Mouse (Mus musculus) retina, postnatal 1 day (tissue): ENCODE results near the gene 5730455P16Rik.

ENCODE experiments used
- DNase-seq: peaks from one replicate; pipeline ENCODE4 v3.0.0-alpha.2; 2012

5730455P16Rik gene

DNA sequence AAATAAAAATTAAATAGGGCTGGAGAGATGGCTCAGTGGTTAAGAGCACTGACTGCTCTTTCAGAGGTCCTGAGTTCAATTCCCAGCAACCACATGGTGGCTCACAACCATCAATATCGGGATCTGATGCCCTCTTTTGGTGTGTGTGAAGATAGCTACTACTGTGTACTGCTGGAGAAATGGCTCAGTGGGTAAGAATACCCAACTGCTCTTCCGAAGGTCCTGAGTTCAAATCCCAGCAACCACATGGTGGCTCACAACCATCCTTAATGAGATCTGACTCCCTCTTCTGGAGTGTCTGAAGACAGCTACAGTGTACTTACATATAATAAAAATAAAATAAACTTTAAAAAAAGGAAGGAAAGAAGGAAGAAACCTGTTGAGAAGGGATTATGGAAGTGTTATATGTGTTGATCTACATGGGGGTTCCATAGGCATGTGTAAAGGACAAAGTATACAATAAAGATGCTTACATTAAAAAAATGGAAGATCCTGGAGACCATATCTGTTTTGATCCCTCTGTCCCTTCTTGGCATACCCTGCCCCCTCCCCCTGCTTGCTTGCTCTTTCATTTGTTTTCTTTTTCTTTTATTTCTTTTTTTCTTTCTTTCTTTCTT, 726 bp upstream of the 5730455P16Rik start:
- peak; percentile 8 for DNase-seq

GRCm38 (mm10) chr11:80376651-80377050, 1.2 kb downstream of the 5730455P16Rik start:
- no peak for DNase-seq

DNA sequence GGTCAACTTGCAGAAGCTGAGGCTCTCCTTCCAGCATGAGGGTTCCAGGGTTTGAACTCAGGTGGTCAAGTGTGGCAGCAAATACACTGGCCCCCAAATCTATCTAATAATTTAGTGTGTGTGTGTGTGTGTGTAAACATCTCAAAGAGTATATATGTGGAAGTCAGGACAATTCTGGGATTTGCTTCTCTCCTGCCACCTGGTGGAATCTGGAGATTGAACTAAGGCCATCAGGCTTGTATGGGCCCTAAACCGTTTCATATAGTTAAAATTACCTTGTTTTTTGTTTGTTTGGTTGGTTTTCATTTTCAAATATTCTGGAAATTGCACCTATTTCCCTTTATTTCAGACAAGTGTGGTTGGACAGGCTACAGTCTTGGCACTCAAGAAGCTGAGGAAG, 8.9 kb downstream of the 5730455P16Rik start:
- DNase-seq = no peak

DNA sequence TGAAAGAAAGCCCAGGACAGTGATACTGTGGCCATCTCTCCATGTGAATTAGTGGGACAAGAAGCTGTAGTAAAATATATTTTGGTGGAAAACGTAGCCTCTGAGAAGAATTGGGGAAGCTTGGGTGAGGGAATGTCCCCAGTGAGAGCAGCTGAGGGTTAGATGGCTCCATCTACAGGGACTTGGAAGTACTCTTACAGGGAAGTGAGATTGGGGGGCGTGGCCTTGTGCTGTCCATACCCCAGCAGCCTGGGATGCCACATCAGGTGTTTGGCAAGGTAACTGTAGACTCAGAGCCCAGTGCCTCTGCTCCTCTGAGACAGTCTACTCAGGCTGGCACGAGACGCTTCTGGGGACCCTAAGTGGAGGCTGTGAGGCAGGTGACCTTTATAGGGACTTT, 23.0 kb downstream of the 5730455P16Rik start:
- DNase-seq = peak; percentile 41

DNA sequence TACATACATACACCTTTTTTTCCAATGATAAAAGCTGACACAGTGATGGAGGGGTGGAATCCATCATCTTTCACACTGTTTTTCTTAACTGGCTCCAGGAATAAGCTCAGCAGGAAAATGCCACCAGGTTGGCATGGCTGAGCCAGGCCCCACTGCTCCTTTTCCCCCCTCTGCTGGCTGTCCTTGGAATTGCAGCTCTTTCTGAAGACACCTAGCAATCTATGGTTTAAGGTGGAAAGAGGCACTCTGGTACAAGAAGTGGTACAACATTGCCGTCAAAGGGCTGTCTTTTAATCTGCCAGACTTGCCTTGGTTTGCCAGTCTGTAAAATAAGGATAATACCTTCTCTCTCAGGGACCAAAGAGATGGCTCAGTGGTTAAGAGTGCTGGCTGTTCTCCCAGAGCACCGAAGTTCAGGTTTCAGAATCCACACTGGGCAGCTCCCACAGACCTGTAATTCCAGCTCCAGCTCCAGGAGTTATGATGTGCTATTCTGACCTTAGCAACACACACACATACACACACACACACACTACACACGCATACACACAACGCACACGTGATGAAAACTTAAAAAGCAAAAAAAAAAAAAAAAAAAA, 25.9 kb downstream of the 5730455P16Rik start:
- DNase-seq = peak; percentile 85

- DNase-seq = peak; percentile 32
These were observed 35.4 kb downstream of the 5730455P16Rik start for GRCm38 (mm10) chr11:80342482-80342881.

DNA sequence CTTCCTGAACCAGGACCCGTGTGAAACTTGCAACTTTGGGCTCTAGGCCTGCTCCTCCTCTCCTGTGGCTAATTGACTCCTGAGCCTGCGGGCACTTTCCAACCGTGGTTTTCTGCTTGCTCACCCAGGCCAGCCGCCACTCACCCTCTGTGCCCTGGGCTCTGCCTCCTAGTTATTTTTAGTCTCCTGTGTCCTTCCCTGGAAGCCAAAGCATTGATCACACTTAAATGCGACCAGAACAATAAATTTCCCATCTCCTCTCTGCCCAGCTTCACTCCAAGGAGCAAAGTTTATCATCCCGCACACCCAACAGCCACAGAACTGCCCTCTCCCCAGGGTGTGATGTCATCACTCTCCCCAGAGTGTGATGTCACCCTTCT, 41.5 kb downstream of the 5730455P16Rik start:
- peak; percentile 42 for DNase-seq

DNA sequence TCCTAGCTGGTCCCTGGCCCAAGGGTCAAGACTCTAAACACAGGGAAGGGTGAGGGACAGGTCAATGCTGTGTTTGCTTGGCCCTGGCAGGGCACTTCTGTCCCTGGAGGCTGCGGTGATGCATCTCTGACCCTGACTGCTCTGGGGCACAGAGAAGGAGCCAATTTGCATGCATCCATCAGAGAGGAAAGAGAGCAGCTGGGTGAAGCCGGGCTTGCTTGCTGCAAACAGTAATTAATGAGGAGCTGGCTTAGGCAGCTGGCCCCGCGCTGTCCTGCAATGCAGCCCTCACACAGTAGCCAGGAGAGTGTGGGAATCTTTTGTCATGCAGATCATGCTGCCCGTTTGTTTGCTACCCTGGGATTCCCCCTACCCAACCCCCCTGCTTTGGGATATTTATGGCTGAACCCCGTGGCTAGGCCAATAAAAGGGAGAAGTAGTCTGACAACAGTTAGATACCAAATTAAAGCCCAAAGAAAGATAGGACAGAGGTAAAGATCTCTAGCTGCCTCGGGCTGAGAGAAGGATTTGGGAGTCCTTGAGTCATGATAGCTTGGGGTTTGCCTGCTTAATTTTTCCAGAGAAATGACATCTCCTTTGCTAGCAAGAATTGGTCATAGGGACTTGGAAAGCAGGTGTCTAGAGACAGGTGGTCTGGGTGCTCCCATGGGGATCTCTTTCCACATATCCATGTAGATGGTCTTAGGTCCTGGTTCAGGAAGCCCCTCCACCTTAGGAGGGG, 42.1 kb downstream of the 5730455P16Rik start:
- DNase-seq = peak; percentile 95

GRCm38 (mm10) chr11:80332709-80333400, 45.0 kb downstream of the 5730455P16Rik start:
- DNase-seq = no peak

- DNase-seq = no peak
These were observed 53.2 kb downstream of the 5730455P16Rik start for GRCm38 (mm10) chr11:80324636-80325035.

GRCm38 (mm10) chr11:80323255-80323654, 54.6 kb downstream of the 5730455P16Rik start:
- DNase-seq = no peak

DNA sequence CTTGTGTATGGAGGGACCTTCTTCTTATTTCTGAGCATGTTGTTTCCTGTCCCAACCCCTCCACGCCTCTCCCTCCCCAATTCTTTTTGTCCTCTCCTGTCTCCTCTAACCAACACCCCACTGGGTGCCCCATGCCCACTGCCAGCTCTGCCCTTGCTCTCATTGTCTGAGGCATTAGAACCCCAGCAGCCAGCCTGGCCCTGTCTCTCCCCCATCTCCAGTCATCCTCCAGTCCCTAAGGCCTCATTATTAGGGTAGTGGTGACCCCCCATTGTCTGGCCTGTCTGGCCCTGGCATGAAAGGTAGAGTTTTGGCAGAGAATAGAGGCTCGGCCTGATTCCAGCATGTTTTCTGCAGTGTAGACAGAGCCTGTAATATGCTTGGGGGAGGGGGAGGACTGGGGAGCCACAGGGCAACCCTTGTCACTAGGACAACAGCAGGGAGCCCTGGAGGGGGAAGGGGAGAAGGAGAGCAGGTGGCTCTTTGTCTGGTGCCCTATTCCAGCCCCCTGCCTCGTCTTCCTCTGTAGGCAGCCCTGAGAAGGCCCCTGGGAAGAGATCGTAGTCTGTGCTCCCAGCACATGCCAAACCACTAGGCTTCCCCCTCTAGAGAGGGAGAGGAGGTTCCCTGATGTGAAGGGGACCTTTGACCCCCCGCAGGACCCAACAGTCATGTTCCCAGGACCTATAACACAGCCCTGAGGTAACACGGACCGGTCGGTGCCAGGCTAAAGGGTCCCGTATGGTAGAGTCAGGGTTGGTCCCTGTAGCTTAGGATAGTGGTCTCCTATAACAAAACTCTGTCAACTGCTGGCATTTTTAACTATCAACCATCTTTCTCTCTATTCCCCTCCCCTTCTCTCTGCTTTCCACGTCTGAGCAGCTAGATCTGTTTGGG, 61.8 kb downstream of the 5730455P16Rik start:
- DNase-seq = peak; percentile 94

DNA sequence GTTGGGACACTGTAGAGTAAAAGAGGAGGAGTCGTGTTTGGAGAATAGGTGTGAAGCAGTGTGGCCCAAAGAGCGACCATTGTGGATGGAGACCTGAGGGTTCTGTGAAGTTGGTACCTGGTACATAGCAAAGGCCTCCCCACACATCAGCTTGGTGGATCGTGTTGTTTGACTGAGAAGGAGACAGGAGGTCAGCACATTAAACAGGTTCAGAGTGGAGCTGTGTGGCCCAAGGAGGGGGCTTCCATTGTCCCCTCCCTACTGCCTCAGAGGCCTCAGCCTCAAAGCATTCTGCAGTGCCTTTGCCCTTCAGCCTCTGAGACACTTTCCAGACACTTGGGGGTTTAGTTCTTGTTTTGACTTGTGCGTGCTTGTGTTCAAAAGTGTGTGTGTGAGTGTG, 63.9 kb downstream of the 5730455P16Rik start:
- DNase-seq = no peak

GRCm38 (mm10) chr11:80313462-80313861, 64.4 kb downstream of the 5730455P16Rik start:
- DNase-seq = no peak

- DNase-seq = peak; percentile 58
These were observed 65.3 kb downstream of the 5730455P16Rik start for GRCm38 (mm10) chr11:80312565-80312964.

DNA sequence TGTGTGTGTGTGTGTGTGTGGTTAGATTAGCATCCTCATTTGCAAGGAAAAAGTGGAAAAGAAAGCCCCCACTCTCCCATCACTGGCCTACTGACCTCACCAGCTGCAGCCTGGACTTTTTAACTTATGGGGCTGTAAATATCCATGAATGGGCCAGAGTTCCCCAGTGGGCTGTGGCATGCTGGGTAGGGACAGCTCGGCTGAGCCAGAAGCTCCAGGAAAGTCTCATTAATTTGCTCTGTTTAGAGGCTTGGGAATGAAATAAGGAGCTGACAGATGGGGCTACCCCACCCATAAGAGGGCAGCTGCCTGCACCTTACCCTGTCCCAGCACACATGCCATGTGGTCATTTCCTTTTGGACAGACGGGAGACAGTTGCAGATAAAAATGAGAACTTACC, 65.8 kb downstream of the 5730455P16Rik start:
- DNase-seq = peak; percentile 68

DNA sequence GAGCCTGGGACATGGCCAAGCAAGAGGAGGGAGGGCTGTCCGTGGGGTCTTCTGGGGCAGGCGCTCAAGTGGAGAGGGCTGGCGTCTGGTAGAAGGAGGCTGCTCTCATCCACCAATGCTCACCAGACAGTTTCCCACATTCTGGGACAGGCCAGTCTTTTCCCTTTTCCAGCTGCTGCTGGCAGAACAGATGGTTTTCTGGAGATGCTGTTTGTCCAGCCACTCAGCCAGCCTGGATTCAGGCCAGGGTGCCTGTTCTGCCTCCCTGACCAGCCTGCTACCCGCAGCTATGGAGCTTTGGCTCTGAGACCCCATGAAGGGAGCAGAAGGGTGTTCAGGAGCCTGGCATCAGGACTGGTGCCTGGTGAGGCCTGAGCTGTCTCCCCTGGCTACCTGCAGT, 66.6 kb downstream of the 5730455P16Rik start:
- peak; percentile 53 for DNase-seq
